Mouse (Mus musculus) fibroblast of lung, adult 2 months (primary cell): Measurements from ENCODE around the gene Supt16.

ENCODE experiments used
- DNase-seq: peaks from one replicate; pipeline ENCODE4 v3.0.0-alpha.2; 2011; ENCODE audit warnings: low read depth

Gene Supt16

GRCm38 (mm10) chr14:52197156-52197878 is at the start of gene Supt16:
Gene Supt16, minus strand, starts transcription at chr14:52197416.
- peak; percentile 56 for DNase-seq

- no peak for DNase-seq
These were observed 48.9 kb upstream of the Supt16 start for GRCm38 (mm10) chr14:52246129-52246528.

DNA sequence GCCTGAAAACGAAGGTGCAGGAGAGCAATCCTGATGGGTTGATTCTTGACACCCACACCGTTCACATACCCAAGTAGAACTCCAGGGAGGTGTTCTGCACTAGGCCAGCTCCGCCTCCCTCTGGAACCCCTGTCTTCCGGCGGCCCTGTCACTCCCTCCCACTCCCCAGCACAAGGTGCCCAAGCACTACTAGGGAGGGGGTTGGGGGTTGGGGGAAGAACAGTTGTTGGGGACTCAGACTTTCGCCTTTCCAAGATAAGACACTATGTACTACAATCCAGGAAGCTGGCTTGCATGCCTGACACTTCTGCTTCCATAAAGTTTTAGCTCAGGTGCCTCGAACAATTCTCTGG is 47.5 kb upstream of the Supt16 start:
- DNase-seq = no peak

GRCm38 (mm10) chr14:52244041-52244689 is 46.9 kb upstream of the Supt16 start:
- DNase-seq = peak; percentile 95

DNA sequence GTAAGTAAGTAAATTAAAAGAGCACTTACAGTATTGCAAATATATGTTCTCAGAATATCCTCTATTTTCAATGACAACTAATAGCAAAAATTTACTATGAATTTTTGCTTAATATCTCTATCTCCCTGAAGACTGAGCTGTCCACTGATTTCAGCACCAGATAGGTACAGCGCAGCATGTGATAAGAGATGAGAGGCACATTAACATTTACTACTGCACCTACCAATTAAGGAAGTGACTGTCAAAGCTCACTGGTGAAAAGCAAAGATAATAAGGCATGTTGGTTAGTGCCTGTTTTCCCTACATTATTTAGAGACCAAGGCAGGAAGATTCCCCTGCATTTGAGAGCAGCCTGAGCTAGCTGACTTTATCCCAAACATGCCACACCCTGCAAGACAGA is 39.0 kb upstream of the Supt16 start:
- no peak for DNase-seq

DNA sequence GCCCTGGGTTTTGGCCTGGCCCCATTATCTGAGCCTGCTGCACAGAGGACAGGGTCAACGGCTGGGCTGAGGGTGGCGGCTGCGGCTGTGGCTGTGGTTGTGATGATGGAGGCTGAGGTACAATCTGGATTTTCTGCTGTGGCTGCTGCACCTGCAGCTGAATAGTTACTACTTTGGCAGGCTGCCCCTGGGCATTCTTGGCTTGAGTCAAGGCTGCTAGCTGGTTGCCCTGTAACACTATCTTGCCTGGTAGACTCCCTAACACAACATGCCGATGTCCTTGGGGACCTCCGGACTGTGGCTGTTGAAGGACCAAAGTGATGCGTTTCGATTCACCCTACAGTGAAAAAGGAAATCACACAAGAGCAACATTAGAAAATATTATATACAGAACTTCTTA is 37.9 kb upstream of the Supt16 start:
- no peak for DNase-seq

- DNase-seq = no peak
These were observed 35.0 kb upstream of the Supt16 start for GRCm38 (mm10) chr14:52232249-52232648.

DNA sequence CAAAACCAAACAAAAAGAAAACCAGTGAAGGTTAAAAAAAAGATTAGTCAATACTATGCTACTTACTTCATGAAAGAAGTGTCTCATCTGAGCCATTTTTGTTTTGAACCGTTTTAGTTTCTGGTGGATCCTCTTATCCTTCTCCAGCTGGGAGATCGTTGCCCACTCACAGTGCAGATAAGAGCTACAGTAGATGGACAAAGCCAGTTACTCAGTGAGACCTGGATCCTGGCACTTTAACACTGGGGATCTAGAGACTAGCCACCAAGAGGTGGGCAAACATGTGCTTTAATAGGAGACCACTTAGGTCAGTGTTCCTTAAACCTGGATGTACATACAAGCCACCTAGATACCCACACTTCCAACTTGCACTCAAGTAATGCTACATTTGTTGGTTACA is 28.8 kb upstream of the Supt16 start:
- no peak for DNase-seq

DNA sequence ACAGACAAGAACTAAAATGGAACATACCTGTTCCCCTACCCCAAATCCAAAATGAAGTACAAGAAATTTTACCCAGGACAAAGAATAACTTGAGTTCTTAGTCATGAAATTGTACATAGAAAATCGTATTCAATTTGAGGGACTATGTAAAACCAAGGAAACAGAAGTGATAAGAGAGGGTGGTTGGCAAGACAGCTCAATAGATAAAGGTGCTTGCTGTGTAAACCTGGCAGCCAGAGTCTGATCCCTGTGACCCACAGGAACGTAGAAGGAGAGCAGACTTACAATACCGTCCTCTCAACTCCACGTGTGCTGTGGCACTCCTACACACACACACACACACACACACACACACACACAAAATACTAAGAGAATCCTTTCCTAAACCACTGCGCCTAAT is 20.0 kb upstream of the Supt16 start:
- no peak for DNase-seq

- DNase-seq = no peak
These were observed 2.2 kb upstream of the Supt16 start for GRCm38 (mm10) chr14:52199412-52199811.

- no peak for DNase-seq
These were observed 925 bp upstream of the Supt16 start for GRCm38 (mm10) chr14:52198141-52198540.

- no peak for DNase-seq
These were observed 723 bp downstream of the Supt16 start for GRCm38 (mm10) chr14:52196230-52197155.

DNA sequence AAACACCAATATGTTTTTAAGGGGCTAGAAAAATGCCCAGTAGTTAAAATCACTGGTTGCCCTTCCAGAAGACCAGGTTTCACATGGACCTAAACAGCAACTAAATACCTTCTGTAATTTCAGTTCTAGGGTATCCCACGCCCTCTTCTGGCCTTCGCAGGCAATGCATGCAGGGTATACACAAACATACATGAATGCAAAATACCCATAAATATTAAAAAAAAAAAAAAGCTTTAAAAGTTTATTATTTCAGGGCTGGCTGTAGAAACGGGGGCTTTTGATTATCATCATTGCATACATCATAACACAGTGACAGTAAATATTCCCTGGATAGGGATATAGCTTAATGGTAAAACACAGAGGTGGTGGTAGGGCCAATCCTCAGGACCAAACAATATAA is 1.5 kb downstream of the Supt16 start:
- no peak for DNase-seq

DNA sequence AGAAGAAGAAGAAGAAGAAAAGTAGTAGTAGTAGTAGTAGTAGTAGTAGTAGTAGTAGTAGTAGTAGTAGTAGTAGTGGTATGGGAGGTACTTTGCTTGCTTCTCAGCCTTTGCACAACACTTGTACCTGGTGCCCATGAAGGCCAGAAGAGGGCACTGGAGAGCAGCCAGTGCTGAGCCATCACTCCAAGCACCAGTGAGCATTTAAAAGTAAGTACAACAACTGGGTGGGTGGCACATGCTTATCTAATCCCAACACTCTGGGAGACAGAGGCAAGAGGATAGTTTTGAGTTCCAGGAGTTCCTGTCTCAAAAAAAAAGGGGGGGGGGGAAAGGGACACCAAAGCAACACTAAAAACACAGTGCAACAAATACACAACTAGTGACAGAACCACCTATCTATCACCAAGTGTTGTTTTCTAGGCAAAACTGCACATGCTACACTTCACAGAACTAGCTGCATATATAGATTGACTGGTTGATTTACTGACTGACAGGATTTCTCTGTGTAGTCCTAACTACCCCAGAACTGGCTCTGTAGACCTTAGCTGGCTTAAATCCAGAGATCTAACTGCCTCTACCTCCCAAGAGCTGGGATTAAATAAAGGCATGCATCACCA is 6.4 kb downstream of the Supt16 start:
- no peak for DNase-seq

GRCm38 (mm10) chr14:52189519-52189918 is 7.7 kb downstream of the Supt16 start:
- DNase-seq = no peak

- DNase-seq = no peak
These were observed 8.4 kb downstream of the Supt16 start for GRCm38 (mm10) chr14:52188788-52189187.

DNA sequence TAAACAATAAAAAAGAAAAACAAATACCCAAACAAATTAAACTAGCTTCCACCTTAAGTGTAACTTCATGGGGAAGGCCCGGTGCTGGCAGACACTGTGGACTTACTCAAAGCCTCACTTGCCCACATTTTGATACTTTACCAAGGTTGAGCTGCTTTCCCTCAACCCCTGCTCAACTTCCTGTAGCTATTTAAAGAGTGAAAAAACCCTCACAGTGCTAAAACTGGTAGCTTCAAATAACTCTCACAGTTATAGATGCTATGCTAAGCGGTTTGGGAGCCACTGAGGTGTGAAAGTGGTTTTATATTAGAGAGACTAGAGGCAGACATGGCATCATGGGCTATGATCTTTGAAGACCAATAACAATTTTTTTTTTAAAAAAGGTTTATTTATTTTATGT is 30.6 kb downstream of the Supt16 start:
- no peak for DNase-seq

- no peak for DNase-seq
These were observed 36.3 kb downstream of the Supt16 start for GRCm38 (mm10) chr14:52160911-52161310.

DNA sequence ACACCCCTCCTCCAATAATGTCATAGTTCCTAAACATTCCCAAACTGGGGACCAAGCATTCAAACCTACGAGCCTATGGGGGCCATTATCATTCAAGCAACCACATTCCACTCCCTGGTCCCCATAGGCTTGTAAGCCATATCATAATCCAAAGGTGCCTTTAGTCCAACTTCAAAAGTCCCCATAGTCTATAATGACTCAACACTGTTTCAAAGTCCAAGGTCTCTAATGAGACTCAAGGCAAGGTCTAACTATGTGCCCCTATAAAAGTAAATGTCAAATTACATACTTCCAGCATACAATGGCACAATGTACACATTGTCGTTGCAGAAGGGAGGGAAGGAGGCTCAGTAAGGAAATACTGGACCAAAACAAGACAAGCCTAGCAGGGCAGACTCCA is 42.2 kb downstream of the Supt16 start:
- DNase-seq = no peak

GRCm38 (mm10) chr14:52152613-52153012 is 44.6 kb downstream of the Supt16 start:
- no peak for DNase-seq

- DNase-seq = no peak
These were observed 45.0 kb downstream of the Supt16 start for GRCm38 (mm10) chr14:52152179-52152578.

GRCm38 (mm10) chr14:52149888-52150287 is 47.3 kb downstream of the Supt16 start:
- DNase-seq = no peak
